Mouse (Mus musculus) adrenal gland, adult 2 months (tissue): ENCODE results near the gene Gm32802. TPM values are rescaled to one million over a fixed set of nuclear protein-coding genes. Genes with fewer than 3 reads are reported as not detected.
"Not testable (repeated sequence)": the region's sequence is repeated elsewhere in the genome, so short reads cannot be mapped to it uniquely, and the experiment has no call there.

Source experiments
- DNase-seq: peaks from one replicate; pipeline ENCODE4 v3.0.0; 2021
- long read RNA-seq: library from polyadenylated mRNA; stranded (forward); transcript quantifications from one replicate; pipeline ENCODE4 v2.0.0, GENCODE M21; 2021
- polyA plus RNA-seq: library from polyadenylated mRNA; depleted of rRNA; stranded (reverse); fragments of >200 nt; gene quantifications from 2 replicates; pipeline ENCODE4 v1.2.3, GENCODE M21; 2012; rRNA removed
- total RNA-seq, 2 experiments: library from RNA; stranded (reverse); gene quantifications; 2 replicates each; pipeline ENCODE4 v1.2.3; 2021

The Gm32802 gene
- total RNA-seq: under 1 TPM; 0.37 to 0.48 TPM
- polyA plus RNA-seq: not detected in 2 replicates
- long read RNA-seq: 0 reads

DNA sequence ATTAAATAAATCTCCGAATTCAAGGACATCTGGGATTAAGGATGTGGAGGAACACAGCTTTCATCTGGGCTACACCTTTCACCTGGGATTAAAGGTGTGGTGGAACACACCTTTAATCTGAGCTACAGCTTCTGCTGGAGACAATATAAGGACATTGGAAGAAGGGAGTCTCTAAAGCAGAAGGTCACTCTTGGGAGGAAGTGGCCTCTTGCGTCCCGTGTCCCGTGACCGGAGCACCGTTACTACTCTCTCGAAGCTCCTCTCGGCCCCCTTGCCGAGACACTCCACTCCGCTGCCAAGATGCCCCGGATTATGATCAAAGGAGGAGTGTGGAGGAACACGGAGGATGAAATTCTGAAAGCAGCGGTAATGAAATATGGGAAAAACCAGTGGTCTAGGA, at the start of gene Gm32802:
Gene Gm32802 (plus strand): TSS at position 301 of the 400 bp plus-strand sequence.
- DNase-seq: not testable (repeated sequence)

DNA sequence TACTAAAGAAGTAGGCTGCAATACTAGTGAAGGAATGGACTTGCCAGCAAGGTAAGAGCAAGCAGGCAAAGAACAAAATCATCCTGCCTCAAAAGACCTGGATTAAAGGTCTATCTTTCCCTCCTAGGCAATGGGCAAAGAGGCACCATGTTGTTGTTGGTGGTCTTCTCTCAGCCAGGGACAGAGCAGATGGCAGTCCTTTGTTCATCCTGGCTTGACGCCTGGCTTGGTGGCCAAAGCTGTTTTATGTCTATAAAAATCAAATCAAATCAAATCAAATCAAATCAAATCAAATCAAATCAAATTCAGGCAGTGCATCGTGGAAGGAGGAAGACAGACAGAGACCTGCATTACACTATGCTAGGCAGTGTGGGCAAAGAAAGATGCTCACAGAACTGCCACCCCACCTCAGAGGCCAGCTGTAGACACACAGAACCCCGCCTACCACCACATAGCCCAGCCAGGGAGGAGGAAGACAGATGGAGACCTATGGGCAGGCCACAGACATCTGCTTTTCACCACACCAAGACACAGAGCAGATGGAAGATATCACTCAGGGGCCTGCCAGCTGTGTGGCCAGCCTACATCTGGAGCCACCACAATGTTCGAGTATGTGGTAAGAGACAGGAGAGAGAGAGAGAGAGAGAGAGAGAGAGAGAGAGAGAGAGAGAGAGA, 42.6 kb upstream of the Gm32802 start:
- not testable (repeated sequence) for DNase-seq

DNA sequence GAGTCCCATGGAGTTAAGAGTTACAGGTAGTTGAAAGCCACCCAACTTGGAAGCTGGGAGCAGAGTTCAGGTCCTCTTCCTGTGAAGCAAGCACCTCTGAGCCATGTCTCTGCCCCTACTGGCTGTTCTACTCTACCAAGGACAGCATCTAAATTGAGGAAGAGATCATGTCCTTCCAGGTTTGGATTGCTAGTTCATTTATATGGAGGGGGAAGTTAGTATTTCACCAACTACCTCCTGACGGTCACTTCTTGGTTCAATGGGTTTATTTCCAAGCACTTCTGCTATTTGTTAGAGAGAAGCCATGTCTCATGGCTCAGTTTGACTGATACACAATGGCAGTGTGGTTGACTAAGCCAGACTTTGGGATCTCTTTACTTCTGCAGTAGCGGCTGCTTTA, 30.9 kb upstream of the Gm32802 start:
- not testable (repeated sequence) for DNase-seq

DNA sequence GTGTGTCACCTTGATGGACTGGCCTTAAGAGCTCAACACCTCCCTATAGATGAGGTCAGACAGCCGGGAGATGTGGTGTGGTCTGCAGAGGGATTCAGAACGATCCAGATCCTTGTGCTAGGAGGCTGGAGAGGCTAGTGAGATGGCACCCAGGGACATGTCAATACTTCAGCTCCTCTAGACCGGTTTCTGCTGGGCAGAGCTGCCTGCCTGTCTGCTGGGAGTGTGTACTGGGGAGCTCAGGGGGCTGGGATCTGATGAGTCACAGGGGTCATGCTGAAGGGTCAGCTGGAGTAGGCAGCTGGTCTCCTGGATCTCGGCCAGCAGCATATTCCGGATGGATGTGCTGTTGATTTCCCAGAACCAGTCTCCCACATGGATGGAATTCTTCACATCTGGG, 25.9 kb upstream of the Gm32802 start:
- not testable (repeated sequence) for DNase-seq

DNA sequence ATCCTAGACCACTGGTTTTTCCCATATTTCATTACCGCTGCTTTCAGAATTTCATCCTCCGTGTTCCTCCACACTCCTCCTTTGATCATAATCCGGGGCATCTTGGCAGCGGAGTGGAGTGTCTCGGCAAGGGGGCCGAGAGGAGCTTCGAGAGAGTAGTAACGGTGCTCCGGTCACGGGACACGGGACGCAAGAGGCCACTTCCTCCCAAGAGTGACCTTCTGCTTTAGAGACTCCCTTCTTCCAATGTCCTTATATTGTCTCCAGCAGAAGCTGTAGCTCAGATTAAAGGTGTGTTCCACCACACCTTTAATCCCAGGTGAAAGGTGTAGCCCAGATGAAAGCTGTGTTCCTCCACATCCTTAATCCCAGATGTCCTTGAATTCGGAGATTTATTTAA, 17.8 kb upstream of the Gm32802 start, which contains the start of gene Gm32717:
Gene Gm32717 (minus strand): TSS at position 101 of the 400 bp plus-strand sequence.
- not testable (repeated sequence) for DNase-seq

DNA sequence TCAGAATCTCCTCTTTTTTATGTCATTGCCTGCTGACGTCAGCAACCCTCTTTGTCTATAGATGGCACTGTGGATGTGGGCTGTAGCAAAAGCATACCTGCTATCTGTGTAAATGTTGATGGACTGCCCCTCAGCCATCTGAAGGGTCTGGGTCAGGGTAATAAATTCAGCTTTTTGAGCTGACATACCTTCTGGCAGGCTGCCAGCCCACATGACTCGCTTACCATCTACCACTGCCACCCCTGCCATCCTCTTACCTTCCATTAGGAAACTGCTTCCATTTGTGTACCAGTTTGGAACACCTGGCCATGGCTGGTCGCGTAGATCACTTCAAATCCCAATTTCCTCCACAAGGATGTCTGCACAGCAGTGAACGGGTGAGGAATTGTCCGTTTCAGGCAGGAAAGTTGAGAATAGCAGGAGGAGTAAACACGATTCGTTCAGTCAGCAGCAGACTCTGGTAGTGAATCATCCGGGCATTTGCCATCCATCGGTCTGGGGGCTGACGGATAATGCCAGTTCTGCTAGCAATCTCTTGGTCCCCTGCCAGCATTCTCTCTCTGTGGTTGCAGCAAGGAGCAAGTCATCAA, 9.4 kb upstream of the Gm32802 start:
- DNase-seq: peak; percentile 49

DNA sequence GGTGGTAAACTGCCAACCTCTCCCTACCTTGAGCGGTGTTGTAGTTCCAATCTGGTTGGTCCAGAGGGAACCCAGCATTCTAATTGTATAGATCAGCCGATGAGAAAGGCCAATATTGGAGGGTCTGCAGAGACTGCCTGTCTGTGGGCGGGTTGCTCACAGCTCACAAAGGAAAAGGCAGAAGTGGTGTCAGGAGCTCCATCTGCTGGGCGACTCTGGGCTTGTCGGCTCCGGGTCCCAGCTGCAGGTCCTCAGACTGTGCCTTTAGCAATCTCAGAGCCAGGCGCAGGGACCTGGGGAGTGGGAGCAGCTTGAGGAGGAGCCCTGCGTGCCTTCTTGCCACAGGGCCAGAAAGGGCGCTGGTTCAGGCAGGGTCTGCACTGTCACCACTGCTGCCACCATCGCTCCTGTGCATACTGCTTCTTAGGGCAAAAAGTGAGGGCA, 7.6 kb upstream of the Gm32802 start:
- peak; percentile 24 for DNase-seq

DNA sequence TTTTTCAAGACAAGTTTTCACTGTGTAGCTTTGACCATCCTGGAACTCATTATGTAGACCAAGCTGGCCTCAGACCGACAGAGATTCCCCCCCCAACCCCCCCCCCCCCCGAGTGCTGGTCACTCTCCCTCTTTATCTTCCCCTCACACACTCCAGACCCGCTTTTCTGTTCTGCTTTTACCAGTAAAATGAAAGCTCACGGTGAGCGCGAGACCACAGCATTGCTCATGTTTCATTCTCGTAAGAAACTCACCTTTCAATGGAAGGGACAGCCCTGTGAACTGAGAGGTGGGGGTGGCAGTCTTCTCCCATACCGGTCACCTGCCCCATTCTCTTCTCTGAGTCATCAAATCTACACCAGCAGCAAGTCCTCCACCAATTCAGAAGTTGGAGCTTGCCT, 10.3 kb downstream of the Gm32802 start:
- DNase-seq: not testable (repeated sequence)

DNA sequence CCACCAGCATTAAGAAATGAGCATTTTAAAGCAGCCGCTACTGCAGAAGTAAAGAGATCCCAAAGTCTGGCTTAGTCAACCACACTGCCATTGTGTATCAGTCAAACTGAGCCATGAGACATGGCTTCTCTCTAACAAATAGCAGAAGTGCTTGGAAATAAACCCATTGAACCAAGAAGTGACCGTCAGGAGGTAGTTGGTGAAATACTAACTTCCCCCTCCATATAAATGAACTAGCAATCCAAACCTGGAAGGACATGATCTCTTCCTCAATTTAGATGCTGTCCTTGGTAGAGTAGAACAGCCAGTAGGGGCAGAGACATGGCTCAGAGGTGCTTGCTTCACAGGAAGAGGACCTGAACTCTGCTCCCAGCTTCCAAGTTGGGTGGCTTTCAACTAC, 12.9 kb downstream of the Gm32802 start:
- DNase-seq: not testable (repeated sequence)

DNA sequence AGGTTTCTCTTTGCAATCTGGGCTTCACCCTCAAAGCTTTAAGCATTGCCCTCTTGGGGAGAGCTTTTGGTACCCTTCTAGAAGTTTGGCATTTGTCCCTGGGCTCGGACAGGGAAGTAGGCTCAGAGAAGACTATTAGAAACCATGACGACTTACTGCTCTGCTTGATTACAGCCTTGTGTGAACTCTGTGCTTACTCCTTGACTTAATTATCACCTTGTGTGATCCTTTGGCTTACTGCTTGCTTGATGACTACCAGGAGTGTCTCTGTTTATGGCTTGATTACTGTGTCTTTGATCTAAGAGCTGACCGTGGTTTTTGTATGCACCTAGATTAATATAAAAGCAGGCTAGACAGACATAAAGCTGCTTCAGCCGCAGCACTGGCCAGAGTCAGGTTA, 19.6 kb downstream of the Gm32802 start:
- not testable (repeated sequence) for DNase-seq

DNA sequence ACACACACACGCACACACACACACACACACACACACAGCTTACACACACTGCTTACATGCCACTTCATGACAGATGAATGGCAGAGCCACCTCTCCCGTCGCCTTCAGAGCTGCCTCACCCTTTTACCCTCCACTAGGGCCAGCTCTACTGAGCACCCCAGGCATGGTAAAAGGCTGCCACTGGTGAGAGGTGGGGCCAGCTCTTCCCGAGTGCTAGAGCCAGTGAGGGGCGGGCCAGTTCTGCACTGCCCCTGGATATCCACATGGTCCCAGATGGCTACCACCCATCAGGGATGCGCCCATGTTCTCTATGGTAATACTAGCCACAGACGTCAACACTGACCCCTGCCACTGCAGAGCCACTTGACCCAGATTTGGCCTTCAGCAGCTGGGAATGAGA, 24.1 kb downstream of the Gm32802 start:
- DNase-seq: not testable (repeated sequence)

DNA sequence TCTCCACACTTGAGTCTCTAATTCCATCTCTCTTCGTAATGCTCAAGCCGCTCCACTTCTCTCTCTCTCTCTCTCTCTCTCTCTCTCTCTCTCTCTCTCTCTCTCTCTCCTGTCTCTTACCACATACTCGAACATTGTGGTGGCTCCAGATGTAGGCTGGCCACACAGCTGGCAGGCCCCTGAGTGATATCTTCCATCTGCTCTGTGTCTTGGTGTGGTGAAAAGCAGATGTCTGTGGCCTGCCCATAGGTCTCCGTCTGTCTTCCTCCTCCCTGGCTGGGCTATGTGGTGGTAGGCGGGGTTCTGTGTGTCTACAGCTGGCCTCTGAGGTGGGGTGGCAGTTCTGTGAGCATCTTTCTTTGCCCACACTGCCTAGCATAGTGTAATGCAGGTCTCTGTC, 24.5 kb downstream of the Gm32802 start:
- DNase-seq: not testable (repeated sequence)

DNA sequence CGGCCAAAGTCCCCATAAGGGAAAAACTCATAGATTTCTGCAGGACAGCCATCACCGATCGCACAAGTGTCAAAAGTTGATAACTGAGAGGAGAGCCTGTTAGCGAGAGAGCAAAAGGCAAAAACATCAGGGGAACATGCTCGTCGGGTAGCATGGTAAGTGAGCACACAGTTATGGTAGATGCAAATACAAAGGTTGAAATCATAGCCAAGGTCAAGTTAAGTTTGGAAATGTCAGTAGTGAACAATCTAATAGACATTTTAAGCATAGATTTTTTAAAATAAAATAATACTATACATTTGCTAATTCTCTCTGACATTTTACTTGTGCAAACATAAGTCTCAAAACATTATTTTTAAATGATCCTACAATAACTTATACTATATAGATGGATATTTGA, 36.5 kb downstream of the Gm32802 start, which contains the start of gene Iltifb:
Gene Iltifb (minus strand): TSS at position 101 of the 400 bp plus-strand sequence.
- no peak for DNase-seq

DNA sequence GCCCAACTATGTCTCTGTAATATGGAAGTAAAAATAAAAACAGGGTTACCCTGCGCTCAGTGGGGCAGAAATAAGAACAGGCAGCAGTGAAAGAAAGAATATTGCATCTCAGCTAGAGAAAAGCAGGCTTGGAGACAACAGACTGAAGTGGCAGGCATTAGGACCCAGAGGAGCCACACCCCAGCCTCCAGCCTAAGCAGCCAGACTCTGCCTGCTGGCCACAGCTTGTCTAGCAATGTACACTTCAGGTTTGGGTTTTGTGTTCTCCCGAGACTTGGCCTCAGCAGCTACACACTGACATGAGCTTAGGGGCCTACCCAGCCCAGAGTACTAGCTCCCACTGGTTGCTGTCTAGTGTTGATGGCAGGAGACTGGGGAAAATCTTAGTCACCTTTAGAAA, 43.6 kb downstream of the Gm32802 start:
- DNase-seq: not testable (repeated sequence)

Other genes starting within 250 kb of the Gm32802 start
- 10 to 100 TPM in 1 of 2 experiments, 1 to 10 TPM in 1; 8.0 to 16.3 TPM for gene Mdm1, start 116.9 kb upstream of the Gm32802 start, total RNA-seq
- 1.8 and 2.3 TPM in 2 replicates for gene Mdm1, start 116.9 kb upstream of the Gm32802 start, polyA plus RNA-seq
- gene Il22, start 53.7 kb upstream of the Gm32802 start, total RNA-seq: not detected
- gene Il22, start 53.7 kb upstream of the Gm32802 start, polyA plus RNA-seq: not detected in 2 replicates
- gene Gm32717, start 17.9 kb upstream of the Gm32802 start, total RNA-seq: under 1 TPM; 0.37 to 0.48 TPM
- gene Gm32717, start 17.9 kb upstream of the Gm32802 start, polyA plus RNA-seq: not detected in 2 replicates
- gene Iltifb, start 36.4 kb downstream of the Gm32802 start, total RNA-seq: not detected
- not detected in 2 replicates for gene Iltifb, start 36.4 kb downstream of the Gm32802 start, polyA plus RNA-seq
- not detected for gene Gm9040, start 68.3 kb downstream of the Gm32802 start, total RNA-seq
- gene Gm9040, start 68.3 kb downstream of the Gm32802 start, polyA plus RNA-seq: not detected in 2 replicates
- not detected for gene Gm9044, start 73.7 kb downstream of the Gm32802 start, total RNA-seq
- gene Gm9044, start 73.7 kb downstream of the Gm32802 start, polyA plus RNA-seq: not detected in 2 replicates
- gene Gm9045, start 79.1 kb downstream of the Gm32802 start, total RNA-seq: not detected
- not detected in 2 replicates for gene Gm9045, start 79.1 kb downstream of the Gm32802 start, polyA plus RNA-seq
- gene Gm9046, start 84.6 kb downstream of the Gm32802 start, total RNA-seq: not detected
- gene Gm9046, start 84.6 kb downstream of the Gm32802 start, polyA plus RNA-seq: not detected in 2 replicates
- not detected for gene Gm9048, start 90.0 kb downstream of the Gm32802 start, total RNA-seq
- not detected in 2 replicates for gene Gm9048, start 90.0 kb downstream of the Gm32802 start, polyA plus RNA-seq
- gene Gm9049, start 95.4 kb downstream of the Gm32802 start, total RNA-seq: not detected
- gene Gm9049, start 95.4 kb downstream of the Gm32802 start, polyA plus RNA-seq: not detected in 2 replicates
- gene Ifng, start 182.4 kb downstream of the Gm32802 start, total RNA-seq: not detected
- gene Ifng, start 182.4 kb downstream of the Gm32802 start, polyA plus RNA-seq: not detected in 2 replicates